Mouse (Mus musculus) spleen, adult 2 months (tissue): ENCODE measurements around the gene Zmynd8.

Source experiments
- CTCF ChIP-seq: fragments of 200-500 bp; IDR thresholded peaks from 2 replicates; pipeline ENCODE4 v1.5.1; 2011; ENCODE audit warnings: mild to moderate bottlenecking, inconsistent platforms; ENCODE audit not compliant: insufficient read depth, insufficient read length, insufficient replicate concordance; ENCODE audit errors: extremely low read depth
- POLR2A ChIP-seq: fragments of 200-500 bp; IDR thresholded peaks from 2 replicates; pipeline ENCODE4 v1.6.1; 2011; ENCODE audit warnings: low read depth, low read length, inconsistent platforms

DNA sequence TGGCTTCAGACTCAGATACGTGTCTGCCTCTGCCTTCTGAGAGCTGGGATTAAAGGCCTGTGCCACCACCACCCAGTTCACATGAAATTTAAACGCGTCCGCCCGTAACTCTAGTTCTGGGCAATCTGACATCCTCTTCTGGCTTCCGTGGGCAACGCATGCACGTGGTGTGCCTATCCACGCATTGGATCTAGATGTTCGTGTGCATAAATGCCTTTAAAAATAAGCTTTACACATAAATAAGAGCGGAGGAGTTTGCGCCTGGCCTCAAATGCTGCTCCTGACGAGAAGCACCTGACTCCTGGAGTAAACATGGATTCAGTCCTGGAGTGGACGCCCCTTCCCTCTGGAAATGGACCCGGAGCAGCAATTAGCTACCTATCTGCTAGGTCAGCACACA is 76.3 kb downstream of the Zmynd8 start:
- TF ChIP-seq POLR2A (no peak), CTCF (no peak)
